Mouse (Mus musculus): ENCODE measurements at regions not wholly inside any gene's neighbourhood (a gene's known extent, or its start where the extent isn't known, plus 50 kb on each side); places are given as distances from the start of the nearest gene placed in this dataset.
A peak's percentile ranks its signal among the peaks of the same experiment; 100 is the strongest.

DNA sequence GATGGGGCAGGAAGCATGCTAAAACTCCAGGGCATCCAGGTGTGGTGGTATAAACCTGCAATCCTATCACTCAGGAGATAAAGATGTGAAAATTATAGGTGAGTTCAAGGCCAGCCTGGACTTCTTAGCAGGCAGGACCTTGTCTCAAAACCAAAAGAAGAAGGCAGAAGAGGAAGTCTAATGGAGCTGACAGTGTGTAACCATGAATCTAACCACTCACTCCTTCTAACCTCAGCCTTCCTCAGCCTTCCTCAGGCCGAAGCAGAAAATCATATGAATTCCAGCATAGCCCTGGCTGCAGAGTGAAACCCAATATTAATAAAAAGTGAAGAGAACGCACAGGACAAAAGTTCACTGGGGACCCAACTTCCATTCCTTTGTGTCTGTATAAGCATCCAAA is 128.2 kb upstream of the Jarid2 start:
- TF ChIP-seq CTCF (IDR thresholded peaks at IDR 0.05; ENCODE audit: extremely low read depth, insufficient read length, insufficient replicate concordance, low read depth, low read length) (no peak), POLR2A (IDR thresholded peaks at IDR 0.05; ENCODE audit: low read depth, low read length) (no peak)
- no peak overlapping the region for H3K4me3 ChIP-seq (ENCODE audit: low read depth, low read length)
- whole genome bisulfite sequencing = 85% methylated on average over 2 of the region's 2 CpGs
- H3K27ac ChIP-seq (ENCODE audit: insufficient read depth, low read depth, low read length) = no peak overlapping the region
- H3K4me1 ChIP-seq (ENCODE audit: control insufficient read depth, insufficient read depth, insufficient read length, low read length) = peaks cover 14% of the 10 kb centered on the region; the same call in 1 of the 2 replicates
- H3K36me3 ChIP-seq (ENCODE audit: control insufficient read depth, insufficient read depth, low read length) = no peaks in the 10 kb centered on the region
- H3K27me3 ChIP-seq (ENCODE audit: control insufficient read depth, insufficient read depth, low read length) = no peaks in the 10 kb centered on the region

GRCm38 (mm10) chr13:44602658-44603057 is 126.6 kb upstream of the Jarid2 start:
- no peak overlapping the region for H3K4me3 ChIP-seq (ENCODE audit: low read depth, low read length)
- TF ChIP-seq CTCF (IDR thresholded peaks at IDR 0.05; ENCODE audit: extremely low read depth, insufficient read length, insufficient replicate concordance, low read depth, low read length) = no peak
- no peak for TF ChIP-seq POLR2A (IDR thresholded peaks at IDR 0.05; ENCODE audit: low read depth, low read length)
- 61% methylated on average over 6 of the region's 6 CpGs for WGBS
- H3K27ac ChIP-seq (ENCODE audit: insufficient read depth, low read depth, low read length) = no peak overlapping the region
- H3K36me3 ChIP-seq (ENCODE audit: control insufficient read depth, insufficient read depth, low read length) = no peaks in the 10 kb centered on the region
- no peaks in the 10 kb centered on the region for H3K27me3 ChIP-seq (ENCODE audit: control insufficient read depth, insufficient read depth, low read length)
- H3K4me1 ChIP-seq (ENCODE audit: control insufficient read depth, insufficient read depth, insufficient read length, low read length) = peaks cover 19% of the 10 kb centered on the region; the same call in 1 of the 2 replicates

DNA sequence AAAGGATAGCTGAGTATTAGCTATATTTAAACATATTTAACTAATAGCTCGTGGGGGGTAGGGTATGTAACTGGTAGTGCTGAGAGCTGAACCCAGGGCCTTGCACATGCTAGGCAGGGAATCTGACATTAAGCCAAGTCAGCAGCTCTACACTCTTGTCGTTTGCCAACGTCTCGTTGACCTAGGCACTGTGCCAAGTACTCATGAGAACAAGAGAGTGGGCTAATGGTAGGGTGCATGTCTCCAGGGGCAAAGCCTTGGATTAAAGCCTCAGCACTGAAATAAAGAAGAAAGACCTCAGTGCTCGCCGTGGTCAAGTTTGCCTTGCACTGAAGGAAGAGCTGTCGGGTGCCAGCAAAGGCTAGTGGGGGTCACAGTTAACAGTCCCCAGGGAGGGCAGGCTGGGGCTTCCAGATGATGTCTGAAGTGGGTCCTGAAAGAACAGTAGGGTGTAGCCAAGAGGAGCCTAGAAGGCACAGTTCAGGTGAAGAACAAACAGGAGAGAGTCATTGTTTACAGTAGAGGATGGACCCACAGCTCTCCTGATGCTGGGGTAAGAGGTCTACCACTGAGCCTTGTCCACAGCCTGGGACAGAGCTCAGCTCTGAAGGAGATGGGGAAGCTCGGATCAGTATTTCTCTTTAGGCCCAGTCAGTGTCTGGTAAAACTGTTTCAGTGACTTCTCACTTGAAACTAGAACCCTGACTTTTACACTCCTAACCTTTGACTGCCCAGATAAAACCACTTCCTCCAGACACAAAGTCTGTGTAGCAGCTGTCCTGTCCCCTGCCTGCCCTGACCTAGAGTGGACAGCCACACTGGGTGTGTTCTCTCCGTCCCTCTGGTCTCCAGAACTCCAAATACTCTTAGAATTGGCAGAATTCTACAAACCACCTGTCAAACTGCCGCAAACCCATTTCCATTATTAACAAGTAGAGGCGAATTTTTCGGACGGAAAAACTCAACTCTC is 121.7 kb upstream of the Jarid2 start:
- TF ChIP-seq CTCF (IDR thresholded peaks at IDR 0.05; ENCODE audit: extremely low read depth, insufficient read length, insufficient replicate concordance, low read depth, low read length) = no peak
- TF ChIP-seq POLR2A (IDR thresholded peaks at IDR 0.05; ENCODE audit: low read depth, low read length) = no peak

DNA sequence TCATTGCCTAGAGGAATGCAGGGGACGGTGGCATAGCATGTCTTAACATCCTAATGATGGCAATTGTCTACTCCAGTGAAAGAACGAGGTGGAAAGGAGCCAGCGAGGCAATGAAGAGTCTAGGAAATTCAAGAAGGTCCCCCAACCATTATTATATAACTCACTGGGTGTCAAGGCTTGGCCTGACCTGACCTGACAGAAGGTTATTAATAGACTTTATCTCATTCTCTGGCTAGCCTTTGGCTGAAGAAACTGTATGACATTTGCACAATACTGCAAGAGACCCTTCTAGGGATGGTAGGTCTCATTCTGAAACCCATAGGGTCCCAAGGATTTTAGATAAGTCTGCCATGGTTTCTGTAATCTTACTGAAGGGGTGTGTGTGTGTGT is 121.0 kb upstream of the Jarid2 start:
- H3K36me3 ChIP-seq (ENCODE audit: control insufficient read depth, insufficient read depth, low read length) = no peaks in the 10 kb centered on the region
- TF ChIP-seq POLR2A (IDR thresholded peaks at IDR 0.05; ENCODE audit: low read depth, low read length) (no peak), CTCF (IDR thresholded peaks at IDR 0.05; ENCODE audit: extremely low read depth, insufficient read length, insufficient replicate concordance, low read depth, low read length) (no peak)
- no peak overlapping the region; the same call in 1 of the 2 replicates for H3K27ac ChIP-seq (ENCODE audit: insufficient read depth, low read depth, low read length)
- 89% methylated on average over 3 of the region's 3 CpGs for WGBS
- H3K27me3 ChIP-seq (ENCODE audit: control insufficient read depth, insufficient read depth, low read length) = no peaks in the 10 kb centered on the region
- peaks cover 21% of the 10 kb centered on the region; the same call in 1 of the 2 replicates for H3K4me1 ChIP-seq (ENCODE audit: control insufficient read depth, insufficient read depth, insufficient read length, low read length)
- H3K4me3 ChIP-seq (ENCODE audit: low read depth, low read length) = no peak overlapping the region

More for the DNA sequence above, 121.7 kb upstream of the Jarid2 start:
- WGBS = 67% methylated on average over 13 of the region's 13 CpGs
- no peaks in the 10 kb centered on the region for H3K27me3 ChIP-seq (ENCODE audit: control insufficient read depth, insufficient read depth, low read length)
- H3K4me1 ChIP-seq (ENCODE audit: control insufficient read depth, insufficient read depth, insufficient read length, low read length) = peaks cover 21% of the 10 kb centered on the region; the same call in 1 of the 2 replicates
- H3K4me3 ChIP-seq (ENCODE audit: low read depth, low read length) = no peak overlapping the region
- H3K27ac ChIP-seq (ENCODE audit: insufficient read depth, low read depth, low read length) = peak overlapping the region; percentile 44; the same call in 1 of the 2 replicates
- no peaks in the 10 kb centered on the region for H3K36me3 ChIP-seq (ENCODE audit: control insufficient read depth, insufficient read depth, low read length)

- WGBS = 83% methylated on average over 11 of the region's 11 CpGs
- no peak overlapping the region for H3K27ac ChIP-seq (ENCODE audit: insufficient read depth, low read depth, low read length)
- no peaks in the 10 kb centered on the region for H3K36me3 ChIP-seq (ENCODE audit: control insufficient read depth, insufficient read depth, low read length)
- H3K27me3 ChIP-seq (ENCODE audit: control insufficient read depth, insufficient read depth, low read length) = no peaks in the 10 kb centered on the region
- H3K4me1 ChIP-seq (ENCODE audit: control insufficient read depth, insufficient read depth, insufficient read length, low read length) = peaks cover 19% of the 10 kb centered on the region; the same call in 1 of the 2 replicates
- no peak for TF ChIP-seq POLR2A (IDR thresholded peaks at IDR 0.05; ENCODE audit: low read depth, low read length)
- no peak for TF ChIP-seq CTCF (IDR thresholded peaks at IDR 0.05; ENCODE audit: extremely low read depth, insufficient read length, insufficient replicate concordance, low read depth, low read length)
- H3K4me3 ChIP-seq (ENCODE audit: low read depth, low read length) = no peak overlapping the region
Observed at GRCm38 (mm10) chr13:44608681-44609335, 120.5 kb upstream of the Jarid2 start.

- Histone ChIP-seq H3K36me3 (ENCODE audit: control insufficient read depth, insufficient read depth, low read length) (no peaks in the 10 kb centered on the region), H3K4me3 (ENCODE audit: low read depth, low read length) (no peak overlapping the region), H3K4me1 (ENCODE audit: control insufficient read depth, insufficient read depth, insufficient read length, low read length) (peaks cover 15% of the 10 kb centered on the region; the same call in 1 of the 2 replicates), H3K27ac (ENCODE audit: insufficient read depth, low read depth, low read length) (no peak overlapping the region), H3K27me3 (ENCODE audit: control insufficient read depth, insufficient read depth, low read length) (no peaks in the 10 kb centered on the region)
- WGBS = 63% methylated on average over 5 of the region's 5 CpGs
- TF ChIP-seq POLR2A (IDR thresholded peaks at IDR 0.05; ENCODE audit: low read depth, low read length) (no peak), CTCF (IDR thresholded peaks at IDR 0.05; ENCODE audit: extremely low read depth, insufficient read length, insufficient replicate concordance, low read depth, low read length) (no peak)
Observed at GRCm38 (mm10) chr13:44609606-44610005, 119.7 kb upstream of the Jarid2 start.

- no peak for TF ChIP-seq POLR2A (IDR thresholded peaks at IDR 0.05; ENCODE audit: low read depth, low read length)
- Histone ChIP-seq H3K27me3 (ENCODE audit: control insufficient read depth, insufficient read depth, low read length) (no peaks in the 10 kb centered on the region), H3K27ac (ENCODE audit: insufficient read depth, low read depth, low read length) (no peak overlapping the region), H3K4me3 (ENCODE audit: low read depth, low read length) (no peak overlapping the region), H3K36me3 (ENCODE audit: control insufficient read depth, insufficient read depth, low read length) (no peaks in the 10 kb centered on the region), H3K4me1 (ENCODE audit: control insufficient read depth, insufficient read depth, insufficient read length, low read length) (peaks cover 7% of the 10 kb centered on the region; the same call in 1 of the 2 replicates)
- 78% methylated on average over 8 of the region's 8 CpGs for WGBS
Observed at GRCm38 (mm10) chr13:44615696-44616095, 113.6 kb upstream of the Jarid2 start.

Data from small intestine, adult 2 months (tissue).